Mouse (Mus musculus) stomach, postnatal 0 days (tissue): Measurements from ENCODE around the gene Lrp6. TPM values are rescaled to one million over a fixed set of nuclear protein-coding genes. Genes with fewer than 3 reads are reported as not detected.

ENCODE experiments used
- ATAC-seq: fragments of 200-750 bp; cut with Nextera tagmentation; 2 replicates; pipeline ENCODE4 v1.8.0; 2017; ENCODE audit not compliant: low FRiP score, low TSS enrichment
- DNase-seq: peaks from one replicate; pipeline ENCODE4 v3.0.0-alpha.2; 2016; ENCODE audit warnings: low spot score
- H3K27ac ChIP-seq: fragments of 300-500 bp; sonication (generic); replicated peaks from 2 replicates; pipeline ENCODE4 v1.5.1; 2014; ENCODE audit warnings: mild to moderate bottlenecking, control low read depth
- H3K27me3 ChIP-seq: fragments of 300-500 bp; sonication (generic); 2 replicates; pipeline ENCODE4 v1.6.1; 2014; ENCODE audit warnings: low read length; ENCODE audit not compliant: control insufficient read depth, insufficient read depth
- H3K36me3 ChIP-seq: fragments of 300-500 bp; sonication (generic); 2 replicates; pipeline ENCODE4 v1.6.1; 2014; ENCODE audit warnings: low read length, mixed read lengths; ENCODE audit not compliant: control insufficient read depth, insufficient read depth
- H3K4me1 ChIP-seq: fragments of 300-500 bp; sonication (generic); replicated peaks from 2 replicates; pipeline ENCODE4 v1.6.1; 2014; ENCODE audit warnings: antibody characterized with exemption; ENCODE audit not compliant: control insufficient read depth, insufficient read depth
- H3K4me2 ChIP-seq: fragments of 300-500 bp; sonication (generic); replicated peaks from 2 replicates; pipeline ENCODE4 v1.6.1; 2014; ENCODE audit warnings: low read depth, mild to moderate bottlenecking, control low read depth, moderate library complexity
- H3K4me3 ChIP-seq: fragments of 300-500 bp; sonication (generic); 2 replicates; pipeline ENCODE4 v1.5.1; 2014; ENCODE audit warnings: low read depth, low read length, control low read depth
- H3K9ac ChIP-seq: fragments of 300-500 bp; sonication (generic); 2 replicates; pipeline ENCODE4 v1.6.1; 2014; ENCODE audit warnings: mild to moderate bottlenecking, low read length, control low read depth, mixed read lengths
- H3K9me3 ChIP-seq: fragments of 300-500 bp; sonication (generic); 2 replicates; pipeline ENCODE4 v1.6.1; 2016; ENCODE audit warnings: low read length; ENCODE audit not compliant: control insufficient read depth
- CTCF ChIP-seq: IDR thresholded peaks from 2 replicates; pipeline ENCODE4 v1.5.1; 2016; ENCODE audit warnings: antibody characterized with exemption, low read depth, mild to moderate bottlenecking, moderate library complexity
- EP300 ChIP-seq: optimal IDR thresholded peaks from 2 replicates; pipeline ENCODE3; 2016; ENCODE audit warnings: antibody characterized with exemption
- WGBS: fragments of 180-500 bp; shearing (Covaris S2); extraction: QIAGEN DNeasy Blood & Tissue Kit; methylation state at CpG from one replicate; pipeline ENCODE4 v1.1.7; 2014; 5-methylcytosine and 5-hydroxymethylcytosine counted together
- polyA plus RNA-seq: library from polyadenylated mRNA; unstranded; fragments of >200 nt; fragmentation: Nextera tagmentation; extraction: Ambion mirVana; gene quantifications from 2 replicates; pipeline ENCODE4 v1.2.1, GENCODE M21; 2015

Gene Lrp6
- polyA plus RNA-seq, 1 experiment from 2014 or later: 12.1 TPM

GRCm38 (mm10) chr6:134425216-134425717, 141.5 kb downstream of the Lrp6 start:
- H3K9ac ChIP-seq: no peak overlapping the region
- no peaks in the 10 kb centered on the region for H3K27me3 ChIP-seq
- TF ChIP-seq CTCF (peak; percentile 87), EP300 (no peak)
- H3K4me3 ChIP-seq: no peak overlapping the region
- H3K36me3 ChIP-seq: no peaks in the 10 kb centered on the region
- no peak overlapping the region for H3K27ac ChIP-seq
- H3K4me1 ChIP-seq: no peaks in the 10 kb centered on the region
- H3K4me2 ChIP-seq: peak overlapping the region; percentile 37
- DNase-seq (peak; percentile 53), ATAC-seq (peak; percentile 64)
- no peaks in the 10 kb centered on the region for H3K9me3 ChIP-seq
- WGBS: 29% methylated on average over 11 of the region's 11 CpGs

GRCm38 (mm10) chr6:134421921-134422320, 144.8 kb downstream of the Lrp6 start:
- DNase-seq: no peak
- H3K4me2 ChIP-seq: no peak overlapping the region
- H3K4me1 ChIP-seq: no peaks in the 10 kb centered on the region
- no peak for ATAC-seq
- H3K36me3 ChIP-seq: no peaks in the 10 kb centered on the region
- no peak overlapping the region for H3K9ac ChIP-seq
- WGBS: 76% methylated on average over 6 of the region's 6 CpGs
- H3K9me3 ChIP-seq: no peaks in the 10 kb centered on the region
- no peak overlapping the region for H3K4me3 ChIP-seq
- H3K27me3 ChIP-seq: no peaks in the 10 kb centered on the region
- TF ChIP-seq EP300 (no peak), CTCF (no peak)
- no peak overlapping the region for H3K27ac ChIP-seq

- DNase-seq: no peak
Observed at GRCm38 (mm10) chr6:134420375-134420774, 146.4 kb downstream of the Lrp6 start.

GRCm38 (mm10) chr6:134417886-134418285, 148.9 kb downstream of the Lrp6 start:
- TF ChIP-seq CTCF: no peak
- TF ChIP-seq EP300: no peak
- Histone ChIP-seq H3K36me3 (no peaks in the 10 kb centered on the region), H3K9me3 (no peaks in the 10 kb centered on the region), H3K4me2 (no peak overlapping the region), H3K27me3 (no peaks in the 10 kb centered on the region), H3K9ac (no peak overlapping the region), H3K4me1 (no peaks in the 10 kb centered on the region), H3K4me3 (no peak overlapping the region), H3K27ac (no peak overlapping the region)
- ATAC-seq (no peak), DNase-seq (no peak)
- 51% methylated on average over 3 of the region's 3 CpGs for WGBS

More at GRCm38 (mm10) chr6:134420375-134420774, 146.4 kb downstream of the Lrp6 start:
- no peaks in the 10 kb centered on the region for H3K9me3 ChIP-seq
- TF ChIP-seq EP300 (no peak), CTCF (no peak)
- no peak overlapping the region for H3K4me2 ChIP-seq
- no peaks in the 10 kb centered on the region for H3K36me3 ChIP-seq
- ATAC-seq: no peak
- no peaks in the 10 kb centered on the region for H3K4me1 ChIP-seq
- H3K27me3 ChIP-seq: no peaks in the 10 kb centered on the region
- no peak overlapping the region for H3K9ac ChIP-seq
- no peak overlapping the region for H3K27ac ChIP-seq
- no peak overlapping the region for H3K4me3 ChIP-seq
- 69% methylated on average over 8 of the region's 8 CpGs for WGBS

GRCm38 (mm10) chr6:134416556-134417105, 150.1 kb downstream of the Lrp6 start:
- no peaks in the 10 kb centered on the region for H3K4me1 ChIP-seq
- no peaks in the 10 kb centered on the region for H3K36me3 ChIP-seq
- no peak overlapping the region for H3K27ac ChIP-seq
- H3K9me3 ChIP-seq: no peaks in the 10 kb centered on the region
- no peak overlapping the region for H3K4me2 ChIP-seq
- TF ChIP-seq CTCF (no peak), EP300 (no peak)
- no peak overlapping the region for H3K4me3 ChIP-seq
- 75% methylated on average over 3 of the region's 3 CpGs for WGBS
- no peak overlapping the region for H3K9ac ChIP-seq
- DNase-seq (no peak), ATAC-seq (no peak)
- no peaks in the 10 kb centered on the region for H3K27me3 ChIP-seq

GRCm38 (mm10) chr6:134414532-134414883, 152.3 kb downstream of the Lrp6 start:
- peak overlapping the region; percentile 56 for H3K27ac ChIP-seq
- TF ChIP-seq CTCF: no peak
- no peak for TF ChIP-seq EP300

More at GRCm38 (mm10) chr6:134414532-134414883, 152.3 kb downstream of the Lrp6 start:
- Histone ChIP-seq H3K27me3 (no peaks in the 10 kb centered on the region), H3K4me3 (peak overlapping the region; percentile 3; the same call in 1 of the 2 replicates), H3K4me2 (peak overlapping the region; percentile 37), H3K4me1 (no peaks in the 10 kb centered on the region), H3K36me3 (no peaks in the 10 kb centered on the region), H3K9me3 (no peaks in the 10 kb centered on the region), H3K9ac (no peak overlapping the region)
- ATAC-seq: no peak; the same call in 1 of the 2 replicates
- no peak for DNase-seq
- WGBS: 41% methylated on average over 4 of the region's 4 CpGs
